Mouse (Mus musculus) left cerebral cortex, adult 9 months (tissue): ENCODE results near the gene Cd3g.

ENCODE experiments used
- DNase-seq, 2 experiments: peaks; one replicate each; pipeline ENCODE4 v3.0.0; 2022; ENCODE audit warnings: low spot score in 2 of 2

Gene Cd3g

DNA sequence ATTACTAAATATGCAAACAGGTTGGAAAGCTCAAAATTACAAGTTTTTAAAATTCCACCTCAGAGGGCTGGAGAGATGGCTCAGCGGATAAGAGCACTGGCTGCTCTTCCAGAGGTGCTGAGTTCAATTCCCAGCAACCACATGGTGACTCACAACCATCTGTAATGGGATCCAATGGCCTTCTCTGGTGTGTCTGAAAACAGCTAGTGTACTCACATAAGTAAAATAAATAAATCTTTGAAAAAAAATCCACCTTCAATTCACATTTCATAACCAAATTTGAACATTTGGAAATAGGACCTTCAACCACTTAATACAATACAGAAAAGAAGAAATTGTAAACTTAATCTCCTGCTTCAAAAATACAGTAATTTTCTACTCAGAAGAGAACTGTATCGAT, 60.6 kb downstream of the Cd3g start:
- DNase-seq = no peak
